Mouse (Mus musculus): ENCODE measurements around the gene Morn3. TPM values are rescaled to one million over a fixed set of nuclear protein-coding genes. Genes with fewer than 3 reads are reported as not detected.
A peak's percentile ranks its signal among the peaks of the same experiment; 100 is the strongest.

Gene Morn3
- polyA plus RNA-seq, 1 experiment from 2014 or later: 0.60 TPM

DNA sequence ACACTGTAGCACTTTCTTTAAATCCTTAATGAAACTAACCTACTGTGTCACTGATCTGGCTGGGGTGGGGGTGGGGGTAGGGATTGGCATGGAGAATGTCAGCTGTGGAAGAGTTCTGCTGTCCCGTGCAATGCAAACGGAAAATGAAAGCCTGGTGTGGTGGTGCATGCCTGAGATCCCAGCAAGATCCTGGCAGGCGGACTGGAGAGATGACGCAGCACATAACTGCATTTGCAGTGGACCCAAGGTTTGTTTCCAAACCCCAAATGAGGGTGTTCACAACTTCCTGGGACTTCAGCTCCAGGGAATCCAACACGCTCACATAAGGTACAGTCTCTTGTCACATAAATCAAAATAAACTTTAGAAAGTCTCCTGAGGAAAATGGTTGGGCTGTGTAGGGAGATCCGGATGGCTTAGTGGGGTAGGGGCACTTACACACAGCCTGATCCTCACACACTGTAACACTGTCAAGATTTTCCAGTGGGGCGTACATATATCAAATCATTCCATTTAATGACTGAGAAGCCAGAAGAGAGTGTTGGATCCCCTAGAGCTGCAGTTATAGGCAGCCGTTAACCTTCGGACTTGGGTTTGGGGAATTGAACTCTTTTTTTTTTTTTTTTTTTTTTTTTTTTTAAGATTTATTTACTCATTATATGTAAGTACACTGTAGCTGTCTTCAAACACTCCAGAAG, 14.0 kb upstream of the Morn3 start:
- DNase-seq (ENCODE audit: low spot score): no peak

DNA sequence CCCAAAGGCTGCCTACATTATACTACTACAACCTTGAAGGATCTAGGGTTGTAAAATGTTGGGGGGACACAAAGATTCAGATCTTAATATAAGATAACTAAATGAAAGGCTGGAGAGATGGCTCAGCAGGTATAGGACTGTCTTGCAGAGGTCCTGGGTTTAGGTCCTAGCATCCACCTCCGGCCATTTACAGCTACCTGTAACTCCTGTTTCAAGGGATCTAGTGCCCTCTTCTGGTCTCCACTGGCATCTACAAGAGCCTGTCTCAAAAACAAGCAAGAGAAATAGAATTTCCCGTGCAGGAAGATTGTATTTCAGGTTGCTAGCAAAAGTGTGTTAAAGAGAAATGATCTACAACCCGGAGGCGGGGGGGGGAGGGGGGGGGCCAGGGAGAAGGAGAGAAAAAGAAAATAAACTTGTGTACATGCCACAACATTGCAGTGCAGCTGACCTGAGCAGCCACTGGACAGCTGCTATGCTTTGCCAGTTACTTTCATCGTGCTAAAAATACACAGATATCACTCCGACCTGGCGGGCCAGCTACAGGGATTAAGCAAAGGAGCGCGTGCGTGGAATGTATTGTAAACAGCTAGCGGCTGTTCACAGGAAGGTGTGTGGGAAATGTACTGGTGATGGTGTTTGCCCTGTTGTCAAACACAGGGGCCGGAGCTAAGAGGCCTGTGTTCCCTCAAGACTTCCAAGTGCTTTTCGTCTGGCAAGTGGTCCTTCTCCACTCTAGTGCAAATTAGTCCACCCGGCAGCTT, 13.1 kb upstream of the Morn3 start:
- DNase-seq (ENCODE audit: low spot score): peak; percentile 70

DNA sequence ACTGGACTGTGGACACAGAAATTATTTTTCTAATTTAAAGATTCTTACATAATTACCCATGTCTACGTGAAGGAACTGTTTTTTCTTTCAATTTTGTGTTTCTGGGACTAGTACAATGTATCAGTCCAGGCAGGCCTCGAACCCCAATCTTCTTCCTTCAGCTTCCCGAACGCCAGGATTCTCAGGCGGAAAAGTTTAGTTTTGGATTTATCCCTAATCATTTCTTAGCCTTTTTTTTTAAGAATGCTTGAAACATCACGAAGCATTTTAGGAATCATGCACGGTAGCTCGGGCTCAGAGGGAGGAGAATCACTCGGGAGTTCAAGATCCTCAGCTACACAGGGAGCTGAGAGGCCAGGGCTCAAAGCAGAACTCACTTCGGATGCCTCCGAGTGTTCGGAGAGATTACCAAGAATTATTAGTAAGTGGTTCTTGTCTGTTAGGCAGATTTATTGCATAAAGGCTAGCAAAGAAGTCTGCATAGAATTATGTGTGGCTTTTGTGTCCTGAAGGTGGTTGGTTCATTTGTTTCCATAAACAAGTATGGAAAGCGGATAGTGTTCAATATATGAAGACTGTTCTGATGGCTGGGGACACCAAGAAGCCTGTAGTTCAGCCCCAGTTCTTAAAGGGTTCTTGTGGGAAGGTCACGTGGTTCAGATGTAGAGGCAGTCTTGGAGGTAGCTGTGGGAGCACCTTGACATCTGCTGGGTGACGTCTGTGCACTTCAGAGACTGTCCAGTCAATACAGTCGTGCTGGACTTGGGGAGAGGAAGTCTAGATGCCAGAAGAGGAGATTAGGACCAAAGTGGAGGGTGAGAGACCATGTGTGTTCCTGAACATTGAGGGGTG, 11.7 kb upstream of the Morn3 start:
- DNase-seq (ENCODE audit: low spot score): peak; percentile 40

DNA sequence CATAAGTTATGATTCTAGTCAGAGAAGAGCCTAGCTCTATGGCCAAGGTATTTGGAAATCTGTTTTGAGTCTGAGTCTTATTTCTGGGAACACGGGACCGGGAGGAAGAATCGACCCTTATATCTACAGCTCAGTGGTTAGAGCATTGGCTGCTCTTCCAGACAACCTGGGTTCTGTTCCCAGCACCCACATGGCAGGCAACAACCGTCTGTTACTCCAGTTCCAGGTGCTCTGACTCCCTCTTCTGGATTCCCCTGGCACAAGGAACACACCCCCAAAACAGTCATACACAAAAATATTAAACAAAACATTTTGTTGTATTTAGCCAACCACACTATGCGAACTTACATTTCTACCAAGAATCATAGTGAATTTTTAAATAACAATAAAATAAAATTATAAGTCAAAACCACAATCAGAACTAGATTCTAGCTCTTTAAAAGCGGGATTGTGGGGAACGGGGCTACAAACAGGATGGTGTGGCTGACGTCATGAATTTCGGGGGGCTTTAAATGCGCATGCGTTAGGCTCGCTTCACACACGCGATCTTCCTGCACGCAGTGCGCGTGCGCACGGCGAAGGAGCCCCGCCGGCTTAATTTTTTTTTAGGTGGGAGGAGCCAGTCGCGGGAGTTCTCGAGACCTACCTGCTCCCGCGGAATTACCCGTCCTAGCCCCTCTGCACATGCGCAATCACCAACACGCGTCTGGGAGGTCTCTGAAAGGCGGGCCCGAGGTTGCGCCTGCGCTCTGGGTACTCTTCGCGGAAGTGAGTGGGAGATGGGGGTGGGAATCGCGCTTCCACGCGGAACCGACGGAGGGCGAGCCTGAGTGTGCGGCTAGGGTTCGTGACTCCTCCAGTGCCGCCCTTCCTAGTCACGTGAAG, 10.8 kb upstream of the Morn3 start:
- DNase-seq (ENCODE audit: low spot score): peak; percentile 100

DNA sequence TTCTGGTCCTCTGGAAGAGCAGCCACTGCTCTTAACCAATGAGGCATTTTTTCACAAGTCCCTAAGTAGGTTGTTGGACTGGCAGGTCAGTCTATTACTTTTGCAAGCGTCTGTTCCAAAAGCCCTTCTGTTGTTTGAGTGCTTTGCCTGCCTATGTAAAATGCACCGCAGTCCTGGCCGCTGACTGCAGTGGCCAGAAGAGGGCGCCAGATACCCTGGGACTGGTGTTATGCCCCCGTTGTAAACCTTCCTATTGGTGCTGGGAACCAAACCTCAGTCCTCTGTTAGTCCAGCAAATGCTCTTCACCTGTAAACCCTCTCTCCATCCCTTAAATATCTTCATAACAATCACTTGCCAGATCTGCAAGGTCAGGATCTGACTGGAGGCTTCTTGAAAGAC, 4.9 kb upstream of the Morn3 start:
- no peak for DNase-seq (ENCODE audit: low spot score)

DNA sequence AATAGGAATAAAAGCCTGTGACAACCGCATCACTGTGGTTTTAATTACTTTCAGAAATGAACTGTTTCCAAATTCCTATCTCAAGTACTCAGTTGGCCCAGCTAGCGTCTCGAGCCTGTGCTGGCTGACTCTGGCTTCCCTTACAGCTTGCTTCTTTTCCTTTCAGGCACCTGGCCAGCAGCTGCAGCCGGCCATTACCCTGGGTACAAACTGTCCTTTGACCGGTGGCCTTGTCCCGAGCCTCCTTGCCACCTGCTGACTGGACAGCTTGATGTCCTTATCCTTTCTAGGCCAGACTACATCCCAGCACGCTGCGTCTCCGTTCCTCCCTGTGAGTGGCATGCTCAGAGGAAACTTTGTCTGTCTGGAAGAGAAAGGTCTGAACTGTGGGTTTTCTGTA, 4.1 kb upstream of the Morn3 start:
- DNase-seq (ENCODE audit: low spot score): no peak

DNA sequence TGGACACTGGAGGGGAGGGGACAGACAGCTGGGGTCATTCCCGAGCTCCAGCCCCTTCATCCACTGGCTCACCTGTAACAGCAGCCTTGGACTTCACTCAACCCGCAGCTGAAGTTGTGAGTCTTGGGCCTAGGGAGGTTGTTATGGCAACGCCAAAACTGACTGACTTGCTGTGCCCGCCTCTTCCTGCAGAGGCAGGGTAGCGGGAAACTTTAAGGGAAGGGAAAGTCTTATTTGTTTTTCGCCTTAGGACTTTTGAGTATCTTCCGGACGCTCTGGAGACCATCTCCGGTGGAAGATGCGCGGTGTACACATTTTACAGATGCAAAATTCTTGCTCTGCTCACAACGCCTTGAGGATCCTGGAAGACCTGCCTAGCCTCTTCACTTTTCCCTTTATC, 2.5 kb upstream of the Morn3 start:
- DNase-seq (ENCODE audit: low spot score): peak; percentile 75

DNA sequence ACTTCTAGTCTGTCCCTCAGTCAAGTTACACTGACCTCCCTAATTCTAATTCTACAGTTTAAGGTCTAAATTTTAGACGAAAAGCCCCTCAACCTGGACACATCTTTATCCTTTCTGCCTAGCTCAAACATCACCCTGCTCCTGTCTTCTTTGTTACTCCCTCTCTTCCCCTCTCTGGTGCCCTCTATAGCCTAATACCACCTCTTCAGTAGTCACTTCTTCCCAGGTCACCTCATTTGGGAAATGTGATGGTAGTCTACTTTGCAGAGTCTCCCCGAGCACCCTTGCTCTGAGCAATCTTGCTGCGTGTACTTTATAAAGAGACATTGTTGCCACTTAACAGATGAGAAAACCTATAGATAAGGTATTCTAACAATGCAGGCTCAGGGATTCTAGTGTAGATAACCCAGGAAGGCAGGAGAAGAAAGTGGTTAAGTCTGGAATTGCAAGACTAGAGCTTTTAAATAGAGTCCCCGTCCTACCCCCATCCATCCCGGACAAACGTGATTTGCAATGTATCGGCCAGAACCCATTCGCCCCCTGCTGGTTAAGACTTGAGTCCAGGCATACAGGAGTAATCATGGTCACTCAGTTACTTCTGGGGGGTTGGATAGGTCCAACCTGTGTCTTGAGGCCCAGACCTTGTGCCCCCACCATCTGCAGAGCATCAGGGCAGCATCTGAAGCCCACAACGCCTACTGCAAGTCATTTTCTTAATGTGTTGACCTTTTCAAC, 1.1 kb downstream of the Morn3 start:
- DNase-seq (ENCODE audit: low spot score): peak; percentile 60

DNA sequence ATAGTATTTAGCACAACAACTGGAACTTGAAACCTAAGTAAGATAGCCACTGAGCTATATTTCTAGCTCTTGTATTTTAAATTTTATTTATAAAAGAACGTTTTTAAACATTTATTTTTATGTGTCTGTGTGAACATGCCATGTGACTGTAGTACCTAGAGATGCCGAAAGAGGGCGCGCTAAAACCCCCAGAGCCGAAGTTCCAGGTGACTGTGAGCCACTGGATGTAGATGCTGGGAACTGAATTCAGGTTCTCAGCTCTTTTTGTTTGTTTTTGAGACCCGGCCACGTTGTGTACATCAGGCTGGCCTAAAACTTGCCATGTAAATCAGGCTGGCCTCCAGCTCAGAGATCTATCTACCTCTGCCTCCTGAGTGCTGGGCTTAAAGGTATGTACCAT, 3.0 kb downstream of the Morn3 start:
- DNase-seq (ENCODE audit: low spot score): peak; percentile 68

DNA sequence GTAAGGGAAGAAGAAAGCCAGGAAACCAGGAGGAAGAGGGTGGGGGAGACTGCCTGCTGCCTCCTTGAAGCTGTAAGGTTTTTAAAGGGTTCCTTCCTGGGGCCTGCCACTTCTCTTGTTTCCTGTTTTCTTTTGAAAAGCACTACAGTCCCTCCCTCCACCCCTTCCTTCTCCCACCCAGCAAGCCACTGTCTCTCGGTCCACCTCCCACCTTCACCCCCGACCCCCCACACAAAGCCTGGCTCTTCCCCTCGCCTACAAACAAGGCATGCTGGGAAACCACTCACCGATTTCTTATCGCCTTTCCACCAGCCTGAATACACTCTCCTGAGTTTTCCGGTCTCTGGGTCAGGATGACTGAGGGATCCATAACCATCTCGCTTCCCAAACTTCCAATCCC, 6.0 kb downstream of the Morn3 start:
- DNase-seq (ENCODE audit: low spot score): no peak

DNA sequence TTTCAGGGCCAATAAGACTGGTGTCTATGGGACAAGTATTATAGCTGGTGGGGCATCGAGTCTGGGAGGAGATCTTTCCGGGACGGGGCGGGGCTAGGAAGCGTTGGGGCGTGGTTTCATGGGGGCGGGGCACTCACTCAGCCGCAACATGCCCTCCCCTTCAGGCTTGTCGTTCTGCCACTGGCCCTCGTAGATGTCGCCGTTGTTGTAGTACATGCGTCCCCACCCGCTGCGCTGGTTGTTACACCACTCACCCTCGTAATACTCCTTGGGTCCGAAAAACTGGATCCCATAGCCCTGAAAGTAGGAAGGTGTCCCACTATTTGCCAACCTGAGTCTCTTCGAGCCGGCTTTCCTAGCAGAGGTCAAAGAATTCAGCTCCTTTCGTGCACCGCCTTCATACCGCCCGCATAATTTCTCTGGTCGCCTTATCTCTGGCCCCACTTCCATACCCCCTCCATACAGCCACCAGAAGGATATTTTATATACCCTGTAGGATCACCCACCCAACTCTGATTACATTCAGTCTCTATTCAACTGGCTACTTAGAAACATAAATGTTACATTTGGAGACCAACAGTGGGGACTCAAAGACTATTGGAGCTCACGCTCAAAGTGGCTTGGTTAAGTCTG, 7.6 kb downstream of the Morn3 start:
- DNase-seq (ENCODE audit: low spot score): peak; percentile 84

DNA sequence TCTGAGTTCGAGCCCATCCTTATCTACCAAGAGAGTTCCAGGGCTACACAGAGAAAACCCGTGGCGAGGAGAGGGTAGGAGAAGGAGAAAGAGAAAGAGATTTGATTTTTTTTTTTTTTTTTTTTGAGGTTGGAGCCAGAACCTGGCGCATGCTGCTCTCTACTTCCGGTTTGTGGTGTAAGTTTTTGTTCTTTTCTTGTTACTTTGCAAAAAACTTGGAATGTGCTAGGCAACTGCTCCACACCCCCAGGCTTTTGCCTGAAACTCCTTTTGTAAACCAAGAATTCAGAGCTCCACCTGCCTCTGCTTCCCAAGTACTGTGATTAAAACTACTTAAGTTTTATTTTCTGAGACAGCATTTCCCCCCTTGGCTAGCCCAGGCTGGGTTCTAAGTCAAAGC, 8.7 kb downstream of the Morn3 start:
- no peak for DNase-seq (ENCODE audit: low spot score)

DNA sequence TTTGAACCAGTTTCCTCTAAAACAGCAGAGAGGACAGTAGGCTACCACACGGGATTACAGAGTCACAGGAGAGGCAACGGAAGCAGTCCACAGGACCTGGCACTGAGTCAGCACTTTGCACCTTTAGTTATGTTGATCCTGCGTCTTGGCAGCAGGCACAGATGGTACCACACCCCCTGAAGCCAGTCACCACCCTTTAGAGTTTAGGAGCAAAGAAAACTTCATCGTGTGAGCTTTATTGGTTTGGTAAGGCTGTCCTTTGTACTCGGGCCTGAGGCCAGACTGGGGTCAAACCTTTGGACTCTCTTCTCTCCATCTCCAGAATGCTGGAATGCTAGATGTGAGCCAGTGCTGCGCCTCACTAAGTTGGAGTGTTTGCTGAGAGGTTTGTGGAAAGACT, 11.3 kb downstream of the Morn3 start:
- no peak for DNase-seq (ENCODE audit: low spot score)

DNA sequence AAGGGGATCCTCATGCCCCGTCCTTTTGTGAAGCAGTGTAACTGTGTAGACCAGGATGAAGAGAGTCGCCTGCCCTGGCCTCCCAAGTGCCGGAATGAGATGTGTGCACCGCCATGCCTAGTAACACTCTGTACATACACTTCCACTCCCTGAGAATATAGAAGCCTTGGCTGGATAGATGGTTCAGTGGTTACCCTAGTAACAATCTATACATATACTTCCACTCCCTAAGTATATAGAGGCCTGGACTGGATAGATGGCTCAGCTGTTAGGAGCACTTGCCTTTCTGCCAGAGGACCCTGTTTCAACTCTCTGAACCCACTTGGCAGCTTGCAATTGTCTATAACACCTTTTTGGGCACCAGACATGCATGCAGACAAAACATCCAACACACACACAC, 11.7 kb downstream of the Morn3 start:
- DNase-seq (ENCODE audit: low spot score): no peak

DNA sequence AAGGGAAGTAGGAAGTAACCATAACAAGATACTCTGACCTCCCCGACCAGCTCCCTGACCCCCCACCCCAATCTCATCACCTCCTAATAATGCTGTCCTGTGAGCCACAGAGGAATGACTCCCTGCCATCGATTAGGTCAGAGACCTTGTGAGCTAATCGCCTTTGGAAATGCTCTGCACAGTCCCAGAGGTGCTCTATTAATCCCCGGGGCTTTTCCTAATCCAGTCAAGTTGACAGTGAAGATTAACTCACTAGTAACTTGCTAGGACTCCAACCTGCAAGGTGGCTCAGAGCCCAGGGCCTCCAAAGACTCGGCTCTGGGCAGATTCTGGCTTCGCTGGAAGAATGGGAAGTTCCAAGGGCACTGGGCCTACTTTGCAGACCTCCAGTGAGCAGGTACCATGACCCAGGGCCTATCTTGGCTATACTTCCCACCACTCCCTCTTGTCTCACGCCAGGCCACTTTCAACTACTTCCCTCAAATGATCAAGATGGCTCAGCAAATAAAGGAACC, 13.1 kb downstream of the Morn3 start:
- DNase-seq (ENCODE audit: low spot score): no peak

DNA sequence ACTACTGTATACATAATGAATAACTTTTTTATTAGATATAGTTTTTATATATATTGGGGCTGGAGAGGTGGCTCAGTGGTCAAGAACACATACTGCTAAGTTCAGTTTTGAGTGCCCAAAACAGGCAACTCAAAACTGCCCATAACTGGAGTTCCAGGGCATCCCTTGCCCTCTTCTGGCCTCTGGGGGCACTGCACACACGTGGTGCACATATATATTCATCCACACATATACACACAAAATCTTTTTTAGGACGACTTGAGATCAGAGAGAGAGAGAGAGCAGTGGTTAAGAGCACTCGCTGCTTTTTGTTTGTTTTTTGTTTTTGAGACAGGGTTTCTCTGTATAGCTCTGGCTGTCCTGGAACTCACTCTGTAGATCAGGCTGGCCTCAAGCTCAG, 15.5 kb downstream of the Morn3 start:
- no peak for DNase-seq (ENCODE audit: low spot score)

DNA sequence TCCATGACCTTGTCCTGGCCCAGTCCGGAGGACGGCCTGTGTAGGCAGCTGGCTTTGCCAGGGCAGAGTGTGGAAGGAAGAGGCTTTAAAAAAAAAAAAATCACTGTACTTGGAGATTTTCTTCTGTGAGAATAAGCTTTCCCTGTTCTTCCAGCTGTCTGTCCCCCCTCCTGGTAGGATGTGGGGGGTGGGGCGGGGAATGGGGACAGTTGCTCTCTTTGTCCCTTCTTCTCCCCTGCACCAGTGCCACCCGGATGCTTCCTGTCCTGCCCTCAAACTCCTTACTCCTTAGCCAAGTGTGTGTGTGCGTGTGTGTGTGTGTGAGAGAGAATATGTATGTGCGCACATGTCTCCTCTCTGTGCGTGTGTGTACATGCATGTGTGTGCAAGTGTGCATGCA, 17.1 kb downstream of the Morn3 start:
- DNase-seq (ENCODE audit: low spot score): no peak

DNA sequence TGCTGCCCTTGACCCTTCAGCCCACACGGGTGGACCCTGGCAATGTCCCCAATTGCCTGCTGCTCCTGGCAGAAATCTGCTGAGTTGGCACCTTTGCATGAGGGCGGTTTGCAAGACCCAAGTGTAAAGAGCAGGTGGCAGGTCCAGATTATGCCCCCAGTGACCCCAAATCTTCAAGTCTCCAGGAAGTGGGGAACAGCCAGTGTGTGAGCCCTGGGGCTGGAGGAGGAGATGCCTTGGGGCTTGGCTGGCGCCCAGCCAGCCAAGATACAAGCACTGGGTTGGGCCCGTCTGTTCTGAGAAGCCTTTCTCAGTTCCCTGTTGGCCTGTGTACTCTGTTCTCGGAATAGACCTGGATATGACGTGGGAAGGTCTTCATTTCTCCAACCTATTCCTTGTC, 19.4 kb downstream of the Morn3 start:
- no peak for DNase-seq (ENCODE audit: low spot score)

DNA sequence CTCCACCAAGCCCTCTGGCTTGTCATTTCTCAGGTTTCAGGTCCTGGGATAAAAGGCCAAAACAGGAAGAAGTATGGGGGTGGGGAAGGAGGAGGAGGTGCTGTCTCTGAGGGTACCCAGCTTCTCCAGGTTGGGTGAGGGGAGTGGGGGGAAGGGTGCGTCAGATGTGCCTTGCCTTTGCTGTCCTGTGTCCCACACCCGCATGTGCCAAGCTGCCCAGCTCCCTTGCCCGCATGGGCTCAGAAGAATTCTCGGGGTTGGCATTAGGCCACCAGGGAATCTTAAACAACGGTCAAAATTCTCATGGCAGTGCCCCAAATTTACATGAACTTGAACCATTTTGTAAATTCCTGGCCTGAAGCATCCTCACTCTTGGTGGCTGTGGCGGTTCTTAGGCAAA, 20.4 kb downstream of the Morn3 start:
- no peak for DNase-seq (ENCODE audit: low spot score)

Measured in thymus, postnatal 0 days (tissue).